ENCODE assay signal across 37 mouse cellular contexts in genomic region chr6:138130541-138130940, GRCm38 (mm10). TPM values are rescaled to one million over a fixed set of nuclear protein-coding genes. Genes with fewer than 3 reads are reported as not detected.
"Had no signal": no experiment of that assay in that cellular context is flagged by ENCODE, and none has a peak within 500 bp of the region (broad histone marks: within the 10 kb centered on the region; RNA-seq: fewer than 3 reads in every experiment).

No protein-coding gene starts in this region.

- H3K4me3 ChIP-seq: gastrocnemius, adult 2 months; heart, embryonic 10.5 days; heart, embryonic 12.5 days; hindbrain, embryonic 13.5 days; hindbrain, embryonic 15.5 days; kidney, embryonic 15.5 days; limb, embryonic 13.5 days had no signal

- H3K36me3 ChIP-seq: heart, embryonic 10.5 days; heart, embryonic 12.5 days; hindbrain, embryonic 13.5 days; hindbrain, embryonic 15.5 days; kidney, embryonic 15.5 days; limb, embryonic 13.5 days had no signal

- H3K27ac ChIP-seq: gastrocnemius, adult 2 months; heart, embryonic 10.5 days; hindbrain, embryonic 13.5 days; hindbrain, embryonic 15.5 days; hindbrain, postnatal 0 days; kidney, embryonic 15.5 days; kidney, postnatal 0 days; limb, embryonic 13.5 days had no signal

- H3K4me1 ChIP-seq: heart, embryonic 10.5 days; heart, embryonic 12.5 days; hindbrain, embryonic 13.5 days; hindbrain, embryonic 15.5 days; kidney, embryonic 15.5 days; limb, embryonic 13.5 days had no signal

- DNase-seq: gastrocnemius, adult 2 months; gastrocnemius, postnatal 10 days; gastrocnemius, postnatal 25 days; heart, adult 18-20 months; heart, postnatal 14 days; heart, postnatal 36 days; kidney, adult 11 months; kidney, adult 2 months; kidney, adult 9 months; kidney, postnatal 14 days; kidney, postnatal 36 days; layer of hippocampus, adult 9-11 months; layer of hippocampus, postnatal 36 days; left cerebral cortex, postnatal 4 days had no signal

- ATAC-seq: forebrain, embryonic 16.5 days; hindbrain, postnatal 0 days; intestine, embryonic 16.5 days had no signal

- H3K9ac ChIP-seq: heart, embryonic 12.5 days; hindbrain, embryonic 13.5 days; hindbrain, embryonic 15.5 days; kidney, embryonic 15.5 days; limb, embryonic 13.5 days had no signal

- H3K27me3 ChIP-seq: heart, embryonic 12.5 days; hindbrain, embryonic 13.5 days; hindbrain, embryonic 15.5 days; kidney, embryonic 15.5 days; limb, embryonic 13.5 days had no signal

- H3K4me2 ChIP-seq: heart, embryonic 12.5 days; hindbrain, embryonic 13.5 days; hindbrain, embryonic 15.5 days; kidney, embryonic 15.5 days; limb, embryonic 13.5 days had no signal

- H3K9me3 ChIP-seq: heart, embryonic 10.5 days; hindbrain, embryonic 13.5 days; hindbrain, embryonic 15.5 days; kidney, embryonic 15.5 days; limb, embryonic 13.5 days had no signal

RNA-seq across cellular contexts. Expression of gene Slc15a5, which starts 50.8 kb away (rescaled TPM):
- total RNA-seq: gastrocnemius, postnatal 10 days; gastrocnemius, postnatal 4 days; granulocyte monocyte progenitor cell, adult 5-6 weeks; heart, adult 8-10 months; heart, postnatal 14 days; heart, postnatal 36 days; hematopoietic stem cell, adult 5-6 weeks; hindbrain, postnatal 0 days; layer of hippocampus, adult 18-20 months; layer of hippocampus, adult 8-10 months; layer of hippocampus, postnatal 36 days; left cerebral cortex, adult 18-20 months; left cerebral cortex, postnatal 10 days; left cerebral cortex, postnatal 4 days had no signal
- polyA plus RNA-seq: heart, embryonic 10.5 days; heart, embryonic 12.5 days; heart, embryonic 16.5 days; hindbrain, embryonic 11.5 days; hindbrain, embryonic 15.5 days; intestine, embryonic 14.5 days; intestine, embryonic 16.5 days; kidney, adult 2 months; kidney, embryonic 15.5 days; large intestine, adult 2 months; limb, embryonic 11.5 days; limb, embryonic 13.5 days had no signal
